Mouse (Mus musculus) stomach, embryonic 14.5 days (tissue): ENCODE data around the gene Gm3404. TPM values are rescaled to one million over a fixed set of nuclear protein-coding genes. Genes with fewer than 3 reads are reported as not detected.
"Not testable (repeated sequence)": the region's sequence is repeated elsewhere in the genome, so short reads cannot be mapped to it uniquely, and the experiment has no call there.

Source experiments
- ATAC-seq: fragments of 200-750 bp; cut with Nextera tagmentation; 2 replicates; pipeline ENCODE4 v1.8.0; 2017; ENCODE audit warnings: low read depth, moderate TSS enrichment; ENCODE audit not compliant: insufficient number of reproducible peaks, insufficient read depth, low FRiP score
- H3K27ac ChIP-seq: fragments of 300-500 bp; sonication (generic); 2 replicates; pipeline ENCODE4 v1.5.1; 2014; ENCODE audit warnings: mild to moderate bottlenecking, low read length, moderate library complexity, mixed read lengths
- H3K27me3 ChIP-seq: fragments of 300-500 bp; sonication (generic); 2 replicates; pipeline ENCODE4 v1.6.1; 2014; ENCODE audit warnings: low read length, control low read depth, mixed read lengths; ENCODE audit not compliant: control insufficient read depth, insufficient read depth
- H3K36me3 ChIP-seq: fragments of 300-500 bp; sonication (generic); 2 replicates; pipeline ENCODE4 v1.6.1; 2014; ENCODE audit warnings: mild to moderate bottlenecking, control low read depth, low read length, moderate library complexity, mixed read lengths; ENCODE audit not compliant: control insufficient read depth, insufficient read depth
- H3K4me1 ChIP-seq: fragments of 300-500 bp; sonication (generic); 2 replicates; pipeline ENCODE4 v1.6.1; 2014; ENCODE audit warnings: low read length, control low read depth, mixed read lengths; ENCODE audit not compliant: control insufficient read depth, insufficient read depth
- H3K4me2 ChIP-seq: fragments of 300-500 bp; sonication (generic); replicated peaks from 2 replicates; pipeline ENCODE4 v1.6.1; 2014; ENCODE audit warnings: low read depth, low read length, control low read depth
- H3K4me3 ChIP-seq: fragments of 300-500 bp; sonication (generic); 2 replicates; pipeline ENCODE4 v1.5.1; 2014; ENCODE audit warnings: low read depth, low read length, control low read depth
- H3K9ac ChIP-seq: fragments of 300-500 bp; sonication (generic); replicated peaks from 2 replicates; pipeline ENCODE4 v1.6.1; 2014; ENCODE audit warnings: low read depth, mild to moderate bottlenecking, control low read depth, low read length, moderate library complexity, mixed read lengths
- H3K9me3 ChIP-seq: fragments of 300-500 bp; sonication (generic); 2 replicates; pipeline ENCODE4 v1.6.1; 2016; ENCODE audit warnings: low read depth, low read length, control low read depth; ENCODE audit not compliant: control insufficient read depth
- WGBS: fragments of 180-500 bp; shearing (Covaris S2); extraction: QIAGEN DNeasy Blood & Tissue Kit; methylation state at CpG from one replicate; pipeline ENCODE4 v1.1.7; 2014; 5-methylcytosine and 5-hydroxymethylcytosine counted together
- polyA plus RNA-seq: library from polyadenylated mRNA; unstranded; fragments of >200 nt; fragmentation: Nextera tagmentation; extraction: Ambion mirVana; gene quantifications from 2 replicates; pipeline ENCODE4 v1.2.1, GENCODE M21; 2014

Gene Gm3404
- polyA plus RNA-seq, 1 experiment from 2014 or later = not detected

DNA sequence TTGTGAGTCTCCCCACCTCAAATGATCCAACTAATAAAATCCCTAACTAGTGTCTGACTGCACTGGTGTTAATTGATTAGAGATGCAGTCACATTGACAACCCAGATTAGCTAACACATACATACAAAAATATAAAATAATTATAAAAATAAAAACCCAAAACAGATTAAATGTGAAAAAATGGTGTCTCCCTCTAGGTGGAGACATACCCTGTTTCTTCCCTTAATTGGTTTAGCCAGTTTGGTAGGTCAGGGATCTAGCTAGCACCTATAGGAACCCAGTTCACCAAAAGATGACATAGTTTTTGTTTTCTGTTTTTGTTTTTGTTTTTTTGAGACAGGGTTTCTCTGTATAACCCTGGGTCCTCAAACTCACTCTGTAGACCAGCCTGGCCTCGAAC, 38.7 kb downstream of the Gm3404 start:
- Histone ChIP-seq H3K4me1 (no peaks in the 10 kb centered on the region), H3K27ac (no peak overlapping the region), H3K36me3 (no peaks in the 10 kb centered on the region), H3K9ac (no peak overlapping the region), H3K4me2 (no peak overlapping the region), H3K4me3 (no peak overlapping the region), H3K9me3 (no peaks in the 10 kb centered on the region), H3K27me3 (no peaks in the 10 kb centered on the region)
- ATAC-seq = no peak
- WGBS = 77% methylated on average over 1 of the region's 1 CpGs

DNA sequence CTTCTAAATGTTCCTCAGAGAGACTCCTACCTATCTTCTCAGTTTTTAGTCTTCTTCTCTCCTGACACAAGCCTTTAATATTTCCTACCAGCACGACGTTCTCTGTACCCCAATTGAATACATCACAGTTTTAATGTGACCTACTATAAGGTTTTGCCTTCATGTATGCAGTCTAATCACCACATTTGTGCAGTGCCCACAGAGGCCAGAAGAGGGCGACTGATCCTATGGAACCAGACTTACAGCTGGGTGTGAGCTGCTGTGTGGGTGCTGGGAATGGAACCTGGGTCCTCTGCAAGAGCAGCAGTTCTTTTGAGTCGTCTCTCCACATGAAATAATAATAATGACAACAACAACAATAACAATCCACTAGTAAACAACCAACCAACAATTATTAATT, 41.5 kb downstream of the Gm3404 start:
- Histone ChIP-seq H3K4me2 (no peak overlapping the region), H3K27ac (no peak overlapping the region), H3K27me3 (no peaks in the 10 kb centered on the region), H3K4me1 (no peaks in the 10 kb centered on the region), H3K36me3 (no peaks in the 10 kb centered on the region), H3K9ac (no peak overlapping the region), H3K4me3 (no peak overlapping the region), H3K9me3 (no peaks in the 10 kb centered on the region)
- no peak for ATAC-seq
- WGBS = 60% methylated on average over 4 of the region's 4 CpGs

DNA sequence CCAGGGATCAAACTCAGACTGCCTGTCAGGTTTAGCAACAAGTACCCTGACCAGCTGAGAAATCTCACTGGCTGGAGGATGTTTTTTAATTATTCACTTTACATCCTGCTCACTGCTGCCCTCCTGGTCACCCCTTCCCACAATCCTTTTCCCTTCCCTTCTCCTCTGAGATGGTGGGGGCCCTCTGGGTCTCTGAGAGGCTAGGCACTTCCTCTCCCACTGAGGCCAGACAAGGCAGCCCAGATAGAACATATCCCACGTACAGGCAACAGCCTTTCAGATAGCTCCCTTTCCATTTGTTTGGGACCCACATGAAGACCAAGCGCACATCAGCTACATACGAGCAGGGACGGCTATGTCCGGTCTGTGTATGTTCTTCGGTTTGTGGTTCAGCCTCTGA, 44.6 kb downstream of the Gm3404 start:
- H3K4me1 ChIP-seq, H3K27ac ChIP-seq, H3K4me3 ChIP-seq, H3K9ac ChIP-seq, H3K36me3 ChIP-seq, H3K4me2 ChIP-seq, H3K9me3 ChIP-seq, ATAC-seq, H3K27me3 ChIP-seq: not testable (repeated sequence)
- 77% methylated on average over 6 of the region's 6 CpGs for whole genome bisulfite sequencing

DNA sequence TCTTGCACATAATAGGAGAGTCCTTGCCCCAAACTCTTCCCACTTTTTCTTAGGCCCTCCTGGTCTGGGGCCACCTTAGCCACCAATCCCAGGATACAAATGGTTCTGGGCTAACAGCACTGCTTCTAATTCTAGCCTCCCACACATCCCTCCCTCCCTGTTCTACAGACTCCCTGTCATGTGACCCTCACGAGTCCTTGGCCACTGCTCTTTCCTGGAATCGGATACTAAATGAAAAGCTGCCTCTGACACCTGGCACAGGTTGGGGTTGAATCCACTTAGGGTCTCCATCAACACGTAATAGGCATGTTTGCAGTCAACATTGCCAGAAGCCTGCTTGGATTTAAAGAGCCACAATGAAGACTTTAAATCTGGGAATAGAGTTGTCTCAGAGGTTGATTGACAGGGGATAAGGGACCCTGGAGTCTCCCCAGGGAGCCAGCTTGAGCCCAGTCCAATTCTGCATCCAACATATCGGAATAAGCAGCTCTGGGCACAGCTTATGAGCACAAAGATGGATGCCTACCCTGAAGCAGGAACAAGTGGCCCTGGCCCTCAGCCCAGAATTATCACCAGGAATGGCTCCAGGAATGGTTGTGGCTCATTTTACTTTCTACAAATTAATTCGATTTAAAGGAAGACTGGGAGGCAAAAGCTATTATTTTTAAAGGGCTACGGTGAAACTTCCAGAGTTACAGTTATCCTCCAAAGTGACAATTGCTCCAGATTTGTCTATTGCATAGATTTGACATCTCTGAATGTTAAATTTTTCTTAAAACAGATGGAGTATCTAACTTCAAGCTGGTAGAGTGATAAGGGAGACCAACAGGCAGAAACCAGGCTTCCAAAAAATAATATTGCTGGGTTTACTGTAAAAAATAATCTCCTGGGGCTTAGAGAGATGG, 46.5 kb downstream of the Gm3404 start:
- H3K9ac ChIP-seq, H3K4me3 ChIP-seq, H3K9me3 ChIP-seq, H3K36me3 ChIP-seq, ATAC-seq, H3K27me3 ChIP-seq, H3K4me1 ChIP-seq, H3K27ac ChIP-seq, H3K4me2 ChIP-seq: not testable (repeated sequence)
- 68% methylated on average over 6 of the region's 6 CpGs for WGBS

DNA sequence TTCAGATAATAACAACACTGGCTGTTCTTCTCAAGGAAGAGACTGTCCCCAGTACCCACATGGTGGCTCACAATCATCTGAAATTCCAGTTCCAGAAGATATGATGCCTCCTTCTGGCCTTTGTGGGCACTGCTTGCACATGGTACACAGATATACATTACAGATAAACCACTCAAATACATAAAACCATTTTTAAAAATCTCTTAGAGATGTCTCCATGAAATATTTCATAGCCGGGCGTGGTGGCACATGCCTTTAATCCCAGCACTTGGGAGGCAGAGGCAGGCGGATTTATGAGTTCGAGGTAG, 47.1 kb downstream of the Gm3404 start:
- not testable (repeated sequence) for H3K36me3 ChIP-seq, H3K27me3 ChIP-seq, H3K4me1 ChIP-seq, H3K4me2 ChIP-seq, ATAC-seq, H3K4me3 ChIP-seq, H3K9me3 ChIP-seq, H3K27ac ChIP-seq, H3K9ac ChIP-seq
- 92% methylated on average over 4 of the region's 4 CpGs for WGBS

DNA sequence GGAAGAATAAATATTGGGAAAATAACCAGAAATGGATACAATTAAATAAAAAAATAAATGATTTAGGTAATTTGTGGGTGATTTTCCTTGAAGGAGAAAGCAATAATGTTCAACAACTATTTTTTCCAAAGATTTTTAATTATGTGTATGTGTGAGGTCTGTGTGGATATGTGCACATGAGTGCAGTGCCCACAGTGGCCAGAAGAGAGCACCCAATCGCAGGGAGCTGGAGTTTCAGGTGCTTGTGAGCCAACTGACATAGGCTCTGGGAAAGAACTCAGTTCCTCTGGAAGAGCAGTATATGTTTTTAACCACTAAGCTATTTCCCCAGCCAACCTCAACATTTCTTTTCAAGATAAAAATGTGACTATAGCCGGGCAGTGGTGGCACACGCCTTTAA, 51.1 kb downstream of the Gm3404 start:
- Histone ChIP-seq H3K36me3 (no peaks in the 10 kb centered on the region), H3K27ac (no peak overlapping the region), H3K4me3 (no peak overlapping the region), H3K4me1 (no peaks in the 10 kb centered on the region), H3K9ac (no peak overlapping the region), H3K4me2 (no peak overlapping the region), H3K27me3 (no peaks in the 10 kb centered on the region), H3K9me3 (no peaks in the 10 kb centered on the region)
- no peak for ATAC-seq
- WGBS = 92% methylated on average over 3 of the region's 3 CpGs

Other genes with a start within 250 kb of the Gm3404 start
- gene Wasf3, start 140.8 kb upstream of the Gm3404 start, polyA plus RNA-seq = 1.8 and 2.0 TPM in 2 replicates
- not detected in 2 replicates for gene Gm6408, start 43.8 kb upstream of the Gm3404 start, polyA plus RNA-seq
- gene Gm6370, start 34.4 kb upstream of the Gm3404 start, polyA plus RNA-seq = not detected in 2 replicates
- gene 4930449I24Rik, start 23.4 kb upstream of the Gm3404 start, polyA plus RNA-seq = not detected in 2 replicates
- gene Gm3402, start 11.7 kb upstream of the Gm3404 start, polyA plus RNA-seq = not detected in 2 replicates
- gene Gm3409, start 11.8 kb downstream of the Gm3404 start, polyA plus RNA-seq = not detected in 2 replicates
- not detected in 2 replicates for gene Gm3415, start 30.3 kb downstream of the Gm3404 start, polyA plus RNA-seq
- gene Gpr12, start 59.4 kb downstream of the Gm3404 start, polyA plus RNA-seq = not detected in 2 replicates